Mouse (Mus musculus) liver, adult 2 months (tissue): ENCODE results near the gene Extl1.

Experiments
- CTCF ChIP-seq: fragments of 200-500 bp; IDR thresholded peaks from 2 replicates; pipeline ENCODE4 v1.5.1; 2011; ENCODE audit warnings: low read depth, low read length, control low read depth
- POLR2A ChIP-seq: fragments of 200-500 bp; IDR thresholded peaks from 2 replicates; pipeline ENCODE4 v1.6.1; 2011; ENCODE audit warnings: low read length, control low read depth; ENCODE audit not compliant: insufficient read depth; ENCODE audit errors: extremely low read depth

DNA sequence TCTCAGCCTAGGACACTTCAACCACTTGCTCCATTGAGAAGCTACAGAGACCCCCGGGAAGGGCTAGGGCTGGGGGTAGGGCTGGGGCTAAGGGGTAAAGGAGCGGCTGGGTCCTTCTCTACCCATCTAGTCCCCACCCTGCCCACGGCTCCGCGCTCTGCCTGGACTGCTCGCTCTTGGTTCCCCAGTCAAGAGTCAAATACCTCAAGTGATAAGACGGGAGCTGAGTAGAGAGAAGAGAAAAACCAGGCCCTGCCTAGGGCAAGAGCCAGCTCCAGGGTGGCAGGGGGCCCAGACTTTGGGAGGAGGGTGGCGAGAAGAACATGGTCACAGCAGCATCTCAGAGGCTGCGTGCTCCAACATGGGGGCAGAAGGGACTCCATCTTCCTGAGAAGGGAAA lies 68.2 kb downstream of the Extl1 start:
- no peak for TF ChIP-seq CTCF
- no peak for TF ChIP-seq POLR2A
